Mouse (Mus musculus): ENCODE measurements around the gene Trmt1.

The Trmt1 gene

DNA sequence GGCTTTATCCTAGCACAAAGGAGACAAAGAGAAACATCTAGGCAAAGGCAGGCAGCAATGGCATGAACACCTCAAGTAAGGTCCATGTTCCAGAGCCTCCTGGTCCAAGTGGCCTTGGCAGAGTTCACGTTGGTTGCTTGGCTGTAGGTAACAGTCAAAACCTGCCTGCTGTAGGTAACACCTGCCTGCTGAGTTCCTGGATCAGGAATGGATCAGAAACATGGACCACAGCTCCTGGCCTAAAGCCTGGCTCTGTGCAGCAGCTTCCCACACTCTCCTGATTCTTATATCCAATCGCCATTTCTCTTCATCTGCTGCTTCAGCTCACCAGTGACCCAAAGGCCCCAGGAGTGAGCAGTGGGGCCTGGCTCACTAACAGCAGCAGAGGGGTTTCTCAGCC, 48.6 kb downstream of the Trmt1 start:
- DNase-seq: no peak

DNA sequence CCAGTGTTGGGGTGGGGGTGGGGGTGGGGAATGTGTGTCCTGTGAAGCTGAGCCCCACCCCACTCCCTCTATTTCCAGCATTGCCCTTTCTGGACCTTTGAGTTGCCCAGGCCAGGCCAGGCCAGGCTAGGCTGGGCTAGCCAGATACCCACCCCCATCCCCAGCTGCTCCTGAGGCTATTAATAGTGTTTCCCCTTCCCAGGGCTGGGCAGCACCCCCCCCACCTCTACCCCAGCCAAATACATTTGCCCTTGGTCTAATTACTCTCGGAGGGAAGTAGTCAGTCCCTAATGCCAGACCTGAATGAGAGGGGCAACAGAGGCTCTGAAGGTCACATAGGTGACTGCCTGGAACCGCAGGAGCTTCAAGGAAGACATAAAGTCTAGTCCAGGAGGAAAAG, 49.5 kb downstream of the Trmt1 start:
- no peak for DNase-seq

DNA sequence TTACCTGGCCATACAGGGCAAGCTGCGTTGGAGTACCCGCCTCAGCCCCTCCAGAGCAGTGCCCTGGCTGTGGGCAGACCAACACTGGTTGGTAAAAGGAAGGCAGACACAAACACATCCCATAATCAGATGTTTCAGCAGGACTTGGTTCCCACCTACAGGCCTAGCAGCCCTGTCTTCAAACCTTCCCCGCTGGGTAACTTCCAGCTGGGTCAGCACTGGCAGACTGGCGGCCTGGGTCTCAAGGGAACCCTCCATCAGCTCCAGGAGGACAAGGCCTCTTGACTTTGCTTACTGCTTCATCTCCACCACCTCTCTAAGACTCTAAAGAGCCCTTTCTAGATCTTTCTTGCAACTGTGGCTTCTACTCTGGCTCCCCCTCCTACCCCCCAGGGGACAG, 50.4 kb downstream of the Trmt1 start:
- no peak for DNase-seq

DNA sequence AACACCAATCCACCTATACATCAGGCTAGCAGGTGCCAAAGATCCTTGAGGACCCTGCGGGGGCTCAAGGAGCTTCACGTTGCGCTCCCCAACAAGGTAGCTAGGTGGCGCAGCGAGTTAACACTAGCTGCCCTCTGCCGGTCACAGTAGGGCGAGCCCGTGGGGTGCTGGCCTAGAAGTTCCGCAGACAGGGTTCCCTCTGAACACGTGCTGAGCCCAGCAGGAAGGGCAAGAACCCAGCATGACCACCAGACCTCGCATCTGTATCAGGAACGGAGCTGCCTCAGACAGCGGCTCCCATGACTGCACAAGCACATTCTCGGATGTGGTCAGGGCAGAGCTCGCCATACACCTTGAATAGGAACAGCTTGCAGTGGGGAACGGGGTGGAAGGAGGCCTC, 51.5 kb downstream of the Trmt1 start:
- peak; percentile 81 for DNase-seq

DNA sequence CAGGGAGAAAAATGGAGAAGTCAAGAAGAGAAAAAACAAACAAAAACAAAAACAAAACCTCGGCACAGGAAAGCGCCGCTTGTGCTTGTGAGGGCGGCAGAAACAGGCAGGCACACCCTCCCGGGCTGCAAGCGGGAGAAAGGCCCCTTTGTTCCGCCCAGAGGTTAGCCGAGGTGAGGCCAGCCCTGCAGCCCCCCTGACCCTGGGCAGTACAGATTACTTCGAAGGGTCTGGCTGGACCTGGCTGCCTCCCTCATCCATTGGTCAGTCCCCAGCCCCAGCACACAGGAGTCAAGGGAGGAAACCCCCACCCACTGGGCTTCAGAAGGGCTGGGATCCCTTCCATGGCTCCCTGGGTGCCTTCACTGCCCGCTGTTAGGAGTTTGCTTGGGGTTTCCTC, 52.2 kb downstream of the Trmt1 start:
- no peak for DNase-seq

DNA sequence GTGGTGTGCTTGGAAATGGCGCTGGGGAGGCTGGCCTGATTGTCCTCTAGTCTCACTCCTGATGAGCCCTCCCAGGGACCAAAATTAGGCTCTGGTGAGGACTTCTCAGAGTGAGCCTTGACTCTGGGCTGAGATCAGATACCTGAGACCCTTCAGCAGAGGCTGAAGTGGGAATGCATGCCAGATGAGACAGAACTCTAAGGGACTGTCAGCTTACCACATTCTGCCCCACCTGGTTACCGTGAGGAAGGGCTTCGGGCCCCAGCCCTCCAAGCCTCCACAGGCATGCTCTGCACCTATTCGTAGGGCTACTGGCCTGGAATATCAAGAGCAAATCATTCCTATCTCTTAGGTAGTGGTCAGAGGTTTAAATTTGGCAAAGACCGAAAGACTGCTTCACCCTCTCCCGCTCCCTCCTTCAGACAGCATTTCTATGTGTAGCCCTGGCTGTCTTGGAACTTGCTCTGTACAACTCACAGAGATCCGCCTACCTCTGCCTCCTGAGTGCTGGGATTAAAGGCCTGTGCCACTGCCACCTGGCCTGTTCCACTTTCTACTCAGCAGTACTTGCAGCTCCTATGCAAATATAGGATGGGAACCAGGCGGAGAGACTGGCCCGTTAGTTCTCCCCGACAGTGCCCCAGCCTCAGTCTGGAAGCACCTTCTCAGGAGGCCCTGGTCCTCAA, 52.8 kb downstream of the Trmt1 start:
- no peak for DNase-seq

DNA sequence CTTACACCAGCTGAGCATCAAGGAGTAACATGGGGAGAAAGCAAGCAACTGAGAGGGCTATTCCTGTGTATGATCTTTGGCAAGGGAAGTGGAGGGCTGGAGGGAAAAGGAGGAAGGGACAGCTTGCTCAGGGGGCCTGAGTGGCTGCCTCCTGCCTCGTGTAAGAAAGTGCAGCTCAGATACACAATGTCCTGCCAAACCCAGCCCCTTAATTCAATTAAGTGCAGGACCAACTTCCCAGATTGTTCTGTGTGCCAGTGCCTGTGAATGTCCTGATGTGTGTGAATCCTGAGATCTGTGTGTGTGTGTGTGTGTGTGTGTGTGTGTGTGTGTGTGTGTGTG, 53.3 kb downstream of the Trmt1 start:
- DNase-seq: no peak

DNA sequence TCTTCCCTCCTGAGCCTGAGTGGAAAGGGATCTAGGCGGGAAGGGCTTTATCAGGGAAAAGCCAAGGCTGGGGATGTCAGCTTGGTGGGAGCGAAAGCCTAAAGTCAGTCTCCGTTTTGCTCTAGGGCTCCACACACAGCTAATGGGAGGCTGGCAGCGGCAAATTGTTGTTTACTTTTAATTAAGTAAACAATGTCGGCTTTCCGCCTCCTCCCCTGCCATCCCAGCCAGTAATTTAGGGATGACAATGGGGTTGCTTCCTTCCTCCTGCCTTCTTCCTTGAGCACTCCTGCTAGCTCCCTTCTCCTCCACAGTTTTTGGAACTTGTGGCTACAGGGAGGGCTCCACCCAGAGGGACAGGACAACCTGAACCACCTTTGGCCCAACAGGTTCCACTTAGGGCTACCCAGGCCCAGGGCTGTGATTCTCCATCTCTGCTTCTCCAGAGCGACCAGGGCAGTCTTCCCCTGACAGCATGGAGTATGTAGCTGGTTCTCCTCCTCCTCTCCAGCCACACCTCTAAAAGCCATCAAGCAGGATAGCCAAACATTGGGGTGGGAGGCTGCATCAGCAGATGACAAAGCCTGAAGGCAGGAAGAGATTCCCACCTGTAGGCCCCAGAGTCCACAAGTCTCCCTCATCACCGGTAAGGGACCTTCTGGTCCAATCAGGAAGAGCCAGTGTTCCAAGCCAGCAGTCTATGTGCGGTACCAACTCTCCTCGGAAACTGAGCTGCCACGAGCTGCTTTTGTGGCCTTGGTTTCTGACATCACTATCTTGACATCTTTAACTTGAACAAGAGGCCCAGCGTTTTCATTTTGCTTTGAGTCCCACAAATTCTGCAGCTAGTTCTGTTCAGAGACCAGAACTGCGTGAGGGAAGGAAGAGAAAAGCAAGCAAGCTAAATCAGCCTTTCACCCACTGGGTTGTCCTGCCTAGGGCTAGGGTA, 55.1 kb downstream of the Trmt1 start:
- DNase-seq: no peak

DNA sequence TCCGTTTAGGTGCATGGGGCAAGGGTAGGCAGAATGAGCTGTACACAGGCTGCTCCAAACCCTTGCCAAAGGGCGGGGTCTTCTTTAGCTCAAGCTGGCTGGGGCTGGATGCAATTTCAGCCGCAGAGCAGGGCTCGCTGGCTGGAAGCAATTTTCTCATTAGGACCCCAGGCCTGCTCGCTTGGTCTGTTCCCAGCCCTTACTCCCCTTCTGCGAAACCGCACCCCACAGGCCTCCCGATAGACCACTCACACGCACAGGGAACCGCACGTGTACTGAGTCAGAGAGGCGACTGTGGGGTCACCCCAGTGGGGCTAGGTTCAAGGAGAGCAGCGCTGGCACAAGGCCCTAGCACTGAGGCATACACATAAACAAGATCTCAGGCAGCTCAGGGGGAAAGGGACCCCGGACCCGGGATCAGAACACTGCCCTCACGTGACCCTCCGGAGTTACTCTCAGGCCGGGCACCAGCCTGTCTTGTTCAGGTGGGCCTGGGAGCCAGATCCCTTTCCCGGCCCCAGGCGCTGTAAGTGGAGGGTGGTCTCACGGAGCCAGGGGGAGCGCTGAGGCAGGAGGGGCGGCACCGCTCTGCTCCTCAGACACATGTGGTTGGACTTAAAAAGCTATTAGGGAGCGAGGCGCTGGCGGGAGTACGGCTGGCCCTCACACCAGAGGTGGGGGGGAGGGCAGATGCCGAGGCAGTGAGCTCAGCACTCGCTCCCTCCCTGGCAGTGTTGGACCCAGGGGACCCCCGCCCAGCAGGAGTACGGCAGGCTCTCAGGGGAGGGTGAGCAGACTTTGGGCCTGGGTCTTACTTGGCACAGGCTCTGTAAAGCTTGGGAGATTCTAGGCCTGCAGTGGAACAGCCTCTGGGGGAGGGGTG, 56.3 kb downstream of the Trmt1 start:
- DNase-seq: no peak

DNA sequence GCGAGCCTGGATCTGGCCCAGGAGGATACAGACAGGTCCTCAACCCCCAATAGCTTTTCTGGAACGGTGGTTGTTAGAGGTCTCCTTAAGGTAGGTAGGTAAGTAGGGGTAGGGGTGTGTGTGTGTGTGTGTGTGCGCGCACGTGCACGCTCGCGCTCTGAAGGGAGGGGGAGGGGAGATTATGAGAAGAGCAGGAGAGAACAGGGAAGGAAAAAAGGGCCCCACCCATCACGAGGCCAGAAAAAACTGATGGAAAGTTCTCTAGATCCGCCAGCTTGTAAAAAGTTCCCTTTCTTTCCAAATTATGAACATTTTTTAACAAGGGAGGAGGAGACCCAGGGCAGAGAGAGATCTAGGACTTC, 56.9 kb downstream of the Trmt1 start:
- no peak for DNase-seq

DNA sequence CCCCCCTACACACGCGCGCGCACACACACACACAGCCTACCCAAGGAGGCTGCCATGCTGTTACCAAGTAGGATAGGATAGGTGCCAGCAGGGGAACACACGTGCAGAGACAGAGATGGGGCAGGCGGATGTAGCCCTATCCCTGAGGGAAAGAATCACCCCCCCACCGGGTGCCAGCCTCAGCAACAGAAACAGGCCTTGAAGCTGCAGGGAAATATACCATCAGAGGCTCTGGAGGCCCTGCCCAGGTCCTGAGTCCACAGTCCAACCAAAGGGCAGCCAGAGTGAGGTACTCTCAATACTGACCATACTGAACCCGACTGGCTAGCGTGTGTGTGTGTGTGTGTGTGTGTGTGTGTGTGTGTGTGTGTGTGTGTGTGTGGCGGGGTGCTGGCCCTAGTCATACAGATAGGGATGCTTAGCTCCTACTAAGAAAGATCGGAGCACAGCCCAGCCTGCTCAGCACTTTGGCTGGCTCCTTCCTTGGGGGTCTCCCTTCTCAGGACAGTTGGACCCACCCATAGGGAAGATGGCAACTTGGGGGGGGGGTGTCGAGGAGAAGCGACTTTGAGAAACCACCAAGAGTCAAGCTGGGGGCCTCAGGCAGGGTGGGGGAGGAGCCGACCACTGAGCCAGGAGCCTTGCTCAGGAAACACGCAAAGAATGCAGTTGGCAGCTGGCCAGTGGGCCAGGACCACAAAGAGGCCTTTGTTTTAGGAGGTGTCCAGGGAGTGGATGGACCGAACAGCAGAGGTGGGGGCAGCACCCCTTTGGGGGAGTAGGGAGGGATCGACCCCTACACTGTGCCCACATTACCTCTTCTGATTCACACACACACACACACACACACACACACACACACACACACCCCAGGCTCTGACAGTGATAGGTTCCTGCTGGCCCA, 57.7 kb downstream of the Trmt1 start:
- peak; percentile 74 for DNase-seq

DNA sequence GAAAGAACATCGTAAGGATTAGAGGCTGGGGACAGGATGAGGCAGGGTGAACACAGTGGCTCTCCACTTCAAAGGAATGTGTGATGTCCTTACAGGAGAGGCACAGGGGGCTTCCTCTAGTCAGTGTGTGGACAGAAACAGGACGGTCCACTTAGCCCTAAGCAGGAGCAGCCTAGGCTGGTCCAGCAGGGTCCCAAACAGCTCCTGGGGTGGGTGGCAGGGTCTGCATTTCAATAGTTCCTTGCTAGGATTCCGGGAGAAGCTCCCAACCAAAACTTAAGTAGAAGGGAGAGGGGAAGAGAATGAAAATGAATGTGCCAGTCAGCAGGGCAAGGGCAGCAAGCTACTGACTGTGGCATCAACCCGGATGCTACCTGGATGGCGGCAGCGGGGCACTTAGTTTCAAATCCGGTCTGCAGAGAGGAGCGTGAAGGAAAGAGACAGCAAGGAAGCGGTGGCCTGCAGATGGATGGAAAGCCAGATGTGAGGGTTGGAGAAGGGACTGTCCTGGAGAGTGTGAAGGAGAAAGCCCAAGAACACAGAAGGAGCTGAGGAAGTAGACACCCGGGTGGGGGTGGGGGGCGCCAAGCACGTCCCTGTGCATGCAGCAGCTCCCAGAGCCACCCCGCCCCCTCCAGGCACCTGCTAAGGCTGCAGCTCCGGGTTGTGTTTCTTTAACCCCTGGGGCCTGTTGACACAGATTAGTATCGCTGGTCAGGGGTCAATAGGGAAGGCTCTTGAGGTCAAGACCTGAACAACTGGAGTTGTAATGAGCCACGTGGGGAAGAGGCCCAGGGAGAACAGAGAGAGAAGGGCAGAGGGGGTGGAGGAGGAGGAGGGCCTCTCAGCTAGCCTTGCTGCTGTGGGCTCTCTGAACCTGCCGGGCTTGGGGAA, 59.2 kb downstream of the Trmt1 start:
- no peak for DNase-seq
